Mouse (Mus musculus): ENCODE results near the gene Dscam.

GRCm38 (mm10) chr16:96677471-96677870, 493.1 kb downstream of the Dscam start:
- TF ChIP-seq POLR2A (IDR thresholded peaks at IDR 0.05; ENCODE audit: extremely low read depth, insufficient read depth, low read length) (no peak), CTCF (IDR thresholded peaks at IDR 0.05; ENCODE audit: low read depth, low read length) (no peak)
